Mouse (Mus musculus) MEL (cell line): ENCODE data around the gene Ppp1r1a.

Source experiments
- CTCF ChIP-seq, 3 experiments: IDR thresholded peaks in 2 of 3; conservative IDR thresholded peaks in 1 of 3; 2 replicates each; pipeline ENCODE4 v1.5.1; 2011 to 2012; ENCODE audit warnings: low read length in 3 of 3, low read depth in 2 of 3, mild to moderate bottlenecking in 2 of 3, improper control_type of control experiment in 1 of 3, inconsistent platforms in 1 of 3, mixed read lengths in 1 of 3, moderate library complexity in 1 of 3; ENCODE audit not compliant: control insufficient read depth in 1 of 3, insufficient read depth in 1 of 3, poor library complexity in 1 of 3, severe bottlenecking in 1 of 3
- EP300 ChIP-seq, 2 experiments: IDR thresholded peaks; 2 replicates each; pipeline ENCODE4 v1.6.1; 2011; ENCODE audit warnings: improper control_type of control experiment in 2 of 2, low read length in 2 of 2, low read depth in 1 of 2, mild to moderate bottlenecking in 1 of 2
- GATA1 ChIP-seq: IDR thresholded peaks from 2 replicates; pipeline ENCODE4 v1.6.1; 2011; ENCODE audit warnings: low read depth, low read length, improper control_type of control experiment
- JUND ChIP-seq: IDR thresholded peaks from 2 replicates; pipeline ENCODE4 v1.6.1; 2011; ENCODE audit warnings: low read depth, mild to moderate bottlenecking, improper control_type of control experiment, low read length
- MAFK ChIP-seq: IDR thresholded peaks from 2 replicates; pipeline ENCODE4 v1.6.1; 2011; ENCODE audit warnings: low read depth, mild to moderate bottlenecking, low read length, improper control_type of control experiment, borderline replicate concordance
- POLR2A ChIP-seq, 2 experiments: IDR thresholded peaks; 2 replicates each; pipeline ENCODE4 v1.6.1; 2011 to 2012; ENCODE audit warnings: low read length in 2 of 2, mild to moderate bottlenecking in 2 of 2, control low read depth in 1 of 2, improper control_type of control experiment in 1 of 2, low read depth in 1 of 2, moderate library complexity in 1 of 2; ENCODE audit not compliant: control insufficient read depth in 1 of 2, insufficient read depth in 1 of 2, poor library complexity in 1 of 2
- RCOR1 ChIP-seq: IDR thresholded peaks from 2 replicates; pipeline ENCODE4 v1.6.1; 2012; ENCODE audit warnings: low read depth, mild to moderate bottlenecking, inconsistent platforms, low read length, improper control_type of control experiment
- SIN3A ChIP-seq: IDR thresholded peaks from 2 replicates; pipeline ENCODE4 v1.6.1; 2012; ENCODE audit warnings: low read length, improper control_type of control experiment, inconsistent platforms
- TAL1 ChIP-seq: IDR thresholded peaks from 2 replicates; pipeline ENCODE4 v1.6.1; 2012; ENCODE audit warnings: mild to moderate bottlenecking, inconsistent platforms, low read length, moderate library complexity, mixed read lengths
- USF2 ChIP-seq, 2 experiments: IDR thresholded peaks; 2 replicates each; pipeline ENCODE4 v1.6.1; 2011 to 2012; ENCODE audit warnings: improper control_type of control experiment in 2 of 2, low read length in 2 of 2, borderline replicate concordance in 1 of 2, inconsistent platforms in 1 of 2, low read depth in 1 of 2, mild to moderate bottlenecking in 1 of 2; ENCODE audit not compliant: insufficient read depth in 1 of 2
- ZKSCAN1 ChIP-seq: IDR thresholded peaks from 2 replicates; pipeline ENCODE4 v1.6.1; 2012; ENCODE audit warnings: low read depth, mild to moderate bottlenecking, inconsistent platforms, low read length, improper control_type of control experiment, moderate library complexity
- ZNF384 ChIP-seq: IDR thresholded peaks from 2 replicates; pipeline ENCODE4 v1.6.1; 2012; ENCODE audit warnings: low read depth, mild to moderate bottlenecking, inconsistent platforms, low read length, improper control_type of control experiment

GRCm38 (mm10) chr15:103535030-103535429 lies 2.8 kb downstream of the Ppp1r1a start:
- TF ChIP-seq GATA1 (no peak), JUND (no peak), USF2 (IDR thresholded peaks at IDR 0.05; ENCODE audit: borderline replicate concordance in 1 of 2, insufficient read depth in 1 of 2, low read depth in 1 of 2, low read length in 2 of 2) (no peak), ZNF384 (no peak), EP300 (IDR thresholded peaks at IDR 0.05; ENCODE audit: low read depth in 1 of 2, low read length in 2 of 2) (no peak), ZKSCAN1 (no peak), POLR2A (IDR thresholded peaks at IDR 0.05; ENCODE audit: control insufficient read depth in 1 of 2, insufficient read depth in 1 of 2, low read depth in 1 of 2, low read length in 2 of 2, poor library complexity in 1 of 2) (no peak), SIN3A (no peak), TAL1 (no peak), CTCF (IDR thresholded peaks at IDR 0.05 in 2 of 3, conservative IDR thresholded peaks at IDR 0.05 in 1 of 3; ENCODE audit: control insufficient read depth in 1 of 3, insufficient read depth in 1 of 3, low read depth in 2 of 3, low read length in 3 of 3, poor library complexity in 1 of 3, severe bottlenecking in 1 of 3) (no peak), MAFK (no peak), RCOR1 (no peak)
